ENCODE assay signal across 8 mouse cellular contexts in genomic region chr1:160410822-160411221, GRCm38 (mm10).
DNase-seq lines count a peak whose midpoint lies in the region; ATAC-seq and TF ChIP-seq lines count a peak whose summit lies in the region.

No protein-coding gene starts in this region.

- ATAC-seq in erythroblast, adult 5-6 weeks (replicated peaks; ENCODE audit: low FRiP score, poor library complexity, severe bottlenecking) = no peak
- no peak for ATAC-seq in lung, postnatal 0 days

- H3K4me1 ChIP-seq in erythroblast, embryonic 14.5 days (ENCODE audit: control insufficient read depth) = peaks cover 68% of the 10 kb centered on the region
- no peaks in the 10 kb centered on the region for H3K4me1 ChIP-seq in lung, postnatal 0 days (ENCODE audit: insufficient read depth, low read depth, low read length)

- H3K27ac ChIP-seq in lung, postnatal 0 days (ENCODE audit: low read length) = no peak overlapping the region

- 23% methylated on average over 5 of the region's 5 CpGs for WGBS in lung, postnatal 0 days

- no peaks in the 10 kb centered on the region for H3K27me3 ChIP-seq in erythroblast, embryonic 14.5 days (ENCODE audit: control insufficient read depth)
- no peaks in the 10 kb centered on the region for H3K27me3 ChIP-seq in lung, postnatal 0 days (replicated peaks; ENCODE audit: insufficient read depth, low read length)

- no peak for TF ChIP-seq EP300 in lung, postnatal 0 days (IDR thresholded peaks at IDR 0.05)

- DNase-seq in lung, postnatal 0 days (ENCODE audit: low spot score) = peak; percentile 13
- DNase-seq in lung, postnatal 4 days = no peak
- peak; percentile 8 for DNase-seq in embryo, embryonic 9.5 days (ENCODE audit: extremely low spot score)
- peak; percentile 44 to 46 for DNase-seq in right cerebral cortex, postnatal 10 days (ENCODE audit: low spot score in 2 of 2)
- DNase-seq in urinary bladder, postnatal 4 days (ENCODE audit: low spot score in 2 of 2) = no peak
- DNase-seq in neural tube, embryonic 10.5 days (ENCODE audit: extremely low spot score, low spot score) = no peak

- H3K4me2 ChIP-seq in lung, postnatal 0 days (replicated peaks; ENCODE audit: low read depth, low read length) = no peak overlapping the region

- H3K36me3 ChIP-seq in erythroblast, embryonic 14.5 days (ENCODE audit: control insufficient read depth) = peaks cover 6% of the 10 kb centered on the region
- no peaks in the 10 kb centered on the region for H3K36me3 ChIP-seq in lung, postnatal 0 days (ENCODE audit: insufficient read depth, low read length)

- no peak overlapping the region for H3K9ac ChIP-seq in lung, postnatal 0 days (replicated peaks; ENCODE audit: low read depth)

- TF ChIP-seq CTCF in lung, postnatal 0 days (IDR thresholded peaks at IDR 0.05) = peak; percentile 54

- H3K4me3 ChIP-seq in erythroblast, embryonic 14.5 days (replicated peaks) = peak overlapping the region; percentile 41
- H3K4me3 ChIP-seq in lung, postnatal 0 days (ENCODE audit: low read depth, low read length) = no peak overlapping the region

- H3K9me3 ChIP-seq in erythroblast, embryonic 14.5 days (ENCODE audit: control insufficient read depth, low read length) = no peaks in the 10 kb centered on the region
- H3K9me3 ChIP-seq in lung, postnatal 0 days (ENCODE audit: low read length) = no peaks in the 10 kb centered on the region

Comparison
In these comparisons a context has a peak if more than half of its experiments do, and no peak if none do; other contexts are left out.
1. DNase-seq: peak in lung, postnatal 0 days (single experiment), embryo, embryonic 9.5 days (single experiment) and right cerebral cortex, postnatal 10 days (2 of 2); none in lung, postnatal 4 days (0 of 2), urinary bladder, postnatal 4 days (0 of 2) and neural tube, embryonic 10.5 days (single experiment).